Mouse (Mus musculus) G1E (cell line): ENCODE data around the gene Fam19a3. TPM values are rescaled to one million over a fixed set of nuclear protein-coding genes. Genes with fewer than 3 reads are reported as not detected.
A peak's percentile ranks its signal among the peaks of the same experiment; 100 is the strongest.

Source experiments
- ATAC-seq: 2 replicates; pipeline ENCODE4 v1.8.0; 2016; ENCODE audit warnings: mild to moderate bottlenecking; ENCODE audit not compliant: insufficient number of reproducible peaks, poor library complexity, low FRiP score, severe bottlenecking; ENCODE audit errors: extremely low read depth
- DNase-seq: peaks from one replicate; pipeline ENCODE4 v3.0.0; 2012; ENCODE audit warnings: low spot score
- H3K27me3 ChIP-seq: 2 replicates; pipeline ENCODE4 v1.6.1; 2012; ENCODE audit warnings: mild to moderate bottlenecking, low read length, inconsistent platforms; ENCODE audit not compliant: insufficient read depth
- H3K36me3 ChIP-seq: replicated peaks from 2 replicates; pipeline ENCODE3; 2012; ENCODE audit warnings: mild to moderate bottlenecking, inconsistent platforms
- H3K4me1 ChIP-seq: 2 replicates; pipeline ENCODE4 v1.6.1; 2012; ENCODE audit warnings: low read depth, low read length, inconsistent platforms, mixed read lengths; ENCODE audit not compliant: insufficient read depth
- H3K4me3 ChIP-seq: 2 replicates; pipeline ENCODE4 v1.5.1; 2012; ENCODE audit warnings: low read depth, mild to moderate bottlenecking, inconsistent platforms, low read length, moderate library complexity, mixed read lengths
- H3K9me3 ChIP-seq: replicated peaks from 2 replicates; pipeline ENCODE4 v1.6.1; 2012; ENCODE audit warnings: inconsistent platforms
- CTCF ChIP-seq: IDR thresholded peaks from 2 replicates; pipeline ENCODE4 v1.5.1; 2012; ENCODE audit warnings: low read depth, low read length, inconsistent platforms, mixed read lengths
- GATA1 ChIP-seq: IDR thresholded peaks from 2 replicates; pipeline ENCODE4 v1.6.1; 2012; ENCODE audit warnings: borderline replicate concordance, low read length, inconsistent platforms, mixed read lengths
- GATA2 ChIP-seq: IDR thresholded peaks from 2 replicates; pipeline ENCODE4 v1.6.1; 2012; ENCODE audit warnings: low read depth, low read length, inconsistent platforms, borderline replicate concordance
- POLR2AphosphoS5 ChIP-seq: IDR thresholded peaks from 2 replicates; pipeline ENCODE4 v1.6.1; 2012; ENCODE audit warnings: low read depth, low read length, inconsistent platforms; ENCODE audit not compliant: insufficient replicate concordance
- TAL1 ChIP-seq: conservative IDR thresholded peaks from 2 replicates; pipeline ENCODE4 v1.6.1; 2012; ENCODE audit warnings: low read depth, low read length, inconsistent platforms, mixed read lengths
- polyA plus RNA-seq: library from polyadenylated mRNA; stranded (reverse); fragments of >175 nt; gene quantifications from 2 replicates; pipeline ENCODE4 v1.2.3, GENCODE M21; 2012
- total RNA-seq, 2 experiments: library from RNA; stranded (forward) in 1 of 2; stranded (reverse) in 1 of 2; fragments of 200-1000 nt in 1 of 2; fragments of >200 nt in 1 of 2; fragmentation: Nextera tagmentation in 1 of 2; gene quantifications; 2 replicates each; pipeline ENCODE4 v1.2.3; 2014 to 2017

Gene Fam19a3
- total and polyA plus RNA-seq, 3 experiments, result 0.11 TPM; not detected in 2

DNA sequence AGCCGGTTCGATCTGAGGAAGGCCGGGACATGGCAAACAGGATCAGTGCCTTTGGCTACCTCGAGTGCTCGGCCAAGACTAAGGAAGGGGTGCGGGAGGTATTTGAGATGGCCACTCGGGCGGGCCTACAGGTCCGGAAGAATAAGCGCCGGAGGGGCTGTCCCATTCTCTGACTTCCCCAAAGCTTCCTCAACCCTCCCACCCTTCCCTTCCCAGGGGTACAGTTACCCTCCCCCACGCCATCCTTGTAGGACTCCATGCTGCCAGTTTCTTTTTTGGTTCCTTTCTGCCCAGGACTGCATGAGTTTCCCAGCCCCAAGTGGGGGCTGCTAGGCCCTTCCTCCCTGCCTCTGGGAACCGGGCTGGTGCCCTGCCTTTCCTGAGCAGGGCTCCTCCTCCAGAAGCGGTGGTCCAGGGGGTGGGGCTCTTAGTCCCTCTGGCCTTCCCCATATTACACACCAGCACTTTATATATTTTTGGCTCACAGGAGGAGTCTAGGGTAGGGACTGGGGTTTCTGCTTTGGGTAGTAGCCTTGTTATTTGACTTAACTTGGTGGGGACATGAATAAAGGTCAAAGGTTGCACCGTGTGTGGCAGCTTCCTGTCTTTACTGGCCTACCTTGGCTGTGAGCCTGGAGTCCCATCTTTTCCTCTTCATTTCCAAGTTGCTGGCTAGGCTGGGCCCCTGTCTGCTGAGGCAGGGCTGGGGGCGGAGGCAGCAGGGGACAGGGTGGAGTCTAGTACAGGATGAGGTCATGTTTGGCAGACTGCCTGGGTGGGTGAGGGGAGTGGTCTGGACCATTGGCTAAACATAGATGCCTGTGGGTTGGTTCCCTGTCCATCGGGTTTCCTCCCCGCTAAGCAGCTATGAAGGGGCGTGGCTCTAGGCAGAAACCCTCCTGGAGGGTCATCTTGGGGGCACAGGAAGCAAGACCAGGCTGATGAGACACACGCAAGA is 12.5 kb upstream of the Fam19a3 start:
- Histone ChIP-seq H3K4me1 (peaks cover 42% of the 10 kb centered on the region), H3K36me3 (peaks cover 75% of the 10 kb centered on the region), H3K9me3 (no peaks in the 10 kb centered on the region), H3K27me3 (peaks cover 20% of the 10 kb centered on the region), H3K4me3 (no peak overlapping the region; the same call in 1 of the 2 replicates)
- no peak for ATAC-seq
- TF ChIP-seq GATA2 (no peak), CTCF (no peak), GATA1 (no peak), TAL1 (no peak), POLR2AphosphoS5 (no peak)
- peak; percentile 63 for DNase-seq

DNA sequence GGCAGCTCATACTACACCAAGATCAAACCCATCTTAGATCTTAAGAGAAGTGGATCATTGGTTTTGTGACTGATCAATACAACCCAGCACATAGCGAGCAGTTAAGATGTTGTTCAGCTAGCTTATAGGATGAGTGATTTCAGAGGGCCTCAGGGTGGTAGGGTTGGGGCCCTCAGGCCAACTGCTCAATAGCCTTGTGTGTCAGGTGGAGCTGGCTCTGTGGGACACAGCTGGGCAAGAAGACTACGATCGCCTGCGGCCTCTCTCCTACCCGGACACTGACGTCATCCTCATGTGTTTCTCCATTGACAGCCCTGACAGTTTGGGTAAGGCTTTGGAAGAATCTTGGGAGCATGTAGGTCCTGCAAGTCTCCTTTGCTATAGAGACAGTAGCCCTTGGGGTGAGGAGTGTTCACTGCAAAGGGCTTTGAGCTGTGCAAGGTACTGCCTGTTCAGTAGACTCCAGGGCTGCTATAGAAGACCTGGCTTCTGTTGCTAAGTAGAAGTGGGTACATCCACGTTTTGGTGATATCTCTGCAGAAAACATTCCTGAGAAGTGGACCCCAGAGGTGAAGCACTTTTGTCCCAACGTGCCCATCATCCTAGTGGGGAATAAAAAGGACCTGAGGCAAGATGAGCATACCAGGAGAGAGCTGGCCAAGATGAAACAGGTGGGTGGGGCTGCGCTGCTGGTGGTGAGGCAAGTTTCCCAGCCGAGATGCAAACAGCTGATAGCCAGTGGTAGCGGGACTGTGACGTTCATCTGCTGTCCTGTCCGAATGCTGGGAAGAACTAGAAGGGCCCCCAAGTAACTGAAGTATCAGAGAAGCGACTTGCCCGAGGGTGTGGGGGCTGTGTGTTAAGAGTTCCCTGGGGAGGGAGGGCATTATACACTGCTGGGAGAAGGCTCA is 11.0 kb upstream of the Fam19a3 start:
- ATAC-seq (no peak), DNase-seq (peak; percentile 19)
- no peaks in the 10 kb centered on the region for H3K9me3 ChIP-seq
- TF ChIP-seq GATA1 (no peak), GATA2 (no peak), POLR2AphosphoS5 (no peak), CTCF (no peak), TAL1 (no peak)
- H3K36me3 ChIP-seq, result peaks cover 65% of the 10 kb centered on the region
- peaks cover 53% of the 10 kb centered on the region for H3K4me1 ChIP-seq
- no peak overlapping the region for H3K4me3 ChIP-seq
- H3K27me3 ChIP-seq, result peaks cover 32% of the 10 kb centered on the region

DNA sequence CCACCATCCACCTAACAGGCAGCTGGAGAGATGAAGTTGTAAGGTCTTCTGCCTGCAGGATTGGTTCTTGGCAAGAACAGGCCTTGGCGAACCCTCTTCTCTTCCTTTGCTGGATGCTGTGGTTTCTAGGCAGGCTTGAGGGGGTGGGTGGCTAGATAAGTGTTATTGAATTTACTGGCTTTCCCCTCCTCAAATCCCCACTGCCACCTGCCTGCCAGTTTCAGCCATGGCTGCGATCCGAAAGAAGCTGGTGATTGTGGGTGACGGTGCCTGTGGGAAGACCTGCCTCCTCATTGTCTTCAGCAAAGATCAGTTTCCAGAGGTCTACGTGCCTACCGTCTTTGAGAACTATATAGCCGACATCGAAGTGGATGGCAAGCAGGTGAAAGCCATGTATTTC is 10.0 kb upstream of the Fam19a3 start:
- TF ChIP-seq GATA1 (no peak), POLR2AphosphoS5 (no peak), CTCF (no peak), TAL1 (no peak), GATA2 (no peak)
- H3K36me3 ChIP-seq, result peaks cover 56% of the 10 kb centered on the region
- no peak overlapping the region for H3K4me3 ChIP-seq
- peaks cover 37% of the 10 kb centered on the region for H3K27me3 ChIP-seq
- ATAC-seq, result no peak
- DNase-seq, result no peak
- H3K9me3 ChIP-seq, result no peaks in the 10 kb centered on the region
- H3K4me1 ChIP-seq, result peaks cover 54% of the 10 kb centered on the region

DNA sequence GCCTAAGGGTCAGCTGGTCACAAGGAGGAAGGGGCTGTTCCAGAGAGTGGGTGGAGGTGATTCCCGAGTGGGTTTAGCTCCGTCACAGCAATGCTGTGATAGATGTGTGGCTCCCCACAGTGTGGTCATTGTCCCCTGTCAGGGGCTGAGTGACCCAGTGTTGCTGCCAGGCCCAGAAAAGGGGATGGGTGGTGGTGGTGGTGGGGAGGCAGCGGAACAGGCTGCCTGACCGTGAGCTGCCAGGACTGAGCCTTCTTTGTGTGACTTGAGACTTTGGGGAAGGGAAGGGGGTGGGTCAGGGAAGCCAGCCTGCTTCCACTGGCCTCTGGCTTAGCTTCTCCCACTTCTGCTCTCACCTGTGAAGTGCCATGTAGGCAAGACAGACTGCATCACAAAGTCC is 9.4 kb upstream of the Fam19a3 start:
- ATAC-seq (no peak), DNase-seq (no peak)
- TF ChIP-seq GATA1, result no peak
- TF ChIP-seq TAL1, result no peak
- TF ChIP-seq POLR2AphosphoS5, result no peak
- TF ChIP-seq CTCF, result no peak
- TF ChIP-seq GATA2, result no peak
- peaks cover 49% of the 10 kb centered on the region for H3K36me3 ChIP-seq
- no peak overlapping the region for H3K4me3 ChIP-seq
- peaks cover 40% of the 10 kb centered on the region for H3K27me3 ChIP-seq
- peaks cover 54% of the 10 kb centered on the region for H3K4me1 ChIP-seq
- H3K9me3 ChIP-seq, result no peaks in the 10 kb centered on the region

DNA sequence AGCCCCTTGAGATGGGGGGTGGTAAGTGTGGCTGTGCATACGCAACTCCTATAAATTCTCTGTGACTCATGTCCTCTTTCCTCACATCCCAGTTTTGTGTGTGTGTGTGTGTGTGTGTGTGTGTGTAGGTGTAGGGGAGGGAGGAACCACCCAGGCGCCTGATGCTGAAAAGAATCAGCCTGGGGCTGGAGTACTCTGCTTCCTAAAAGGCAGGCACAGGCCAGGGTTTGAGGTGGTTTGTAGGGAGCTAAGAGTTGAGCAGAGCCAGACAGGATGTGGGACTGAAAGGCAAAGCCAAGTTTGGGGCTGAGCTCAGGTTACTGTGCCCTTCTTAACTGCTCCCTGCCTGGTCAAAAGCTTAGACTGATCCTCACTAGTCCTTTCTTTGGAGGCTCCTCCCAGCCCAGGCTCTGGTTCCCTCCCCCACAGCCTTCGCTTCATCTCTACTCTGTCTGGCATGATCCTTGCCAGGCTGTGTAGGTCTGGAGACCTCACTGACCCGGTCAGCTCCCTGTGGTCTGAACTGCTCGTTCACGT is 8.8 kb upstream of the Fam19a3 start:
- peaks cover 46% of the 10 kb centered on the region for H3K27me3 ChIP-seq
- TF ChIP-seq POLR2AphosphoS5, result no peak
- TF ChIP-seq CTCF, result no peak
- no peak for TF ChIP-seq GATA1
- no peak for TF ChIP-seq GATA2
- TF ChIP-seq TAL1, result no peak
- DNase-seq (no peak), ATAC-seq (no peak)
- H3K9me3 ChIP-seq, result no peaks in the 10 kb centered on the region
- H3K4me3 ChIP-seq, result no peak overlapping the region
- H3K36me3 ChIP-seq, result peaks cover 44% of the 10 kb centered on the region
- H3K4me1 ChIP-seq, result peaks cover 52% of the 10 kb centered on the region

DNA sequence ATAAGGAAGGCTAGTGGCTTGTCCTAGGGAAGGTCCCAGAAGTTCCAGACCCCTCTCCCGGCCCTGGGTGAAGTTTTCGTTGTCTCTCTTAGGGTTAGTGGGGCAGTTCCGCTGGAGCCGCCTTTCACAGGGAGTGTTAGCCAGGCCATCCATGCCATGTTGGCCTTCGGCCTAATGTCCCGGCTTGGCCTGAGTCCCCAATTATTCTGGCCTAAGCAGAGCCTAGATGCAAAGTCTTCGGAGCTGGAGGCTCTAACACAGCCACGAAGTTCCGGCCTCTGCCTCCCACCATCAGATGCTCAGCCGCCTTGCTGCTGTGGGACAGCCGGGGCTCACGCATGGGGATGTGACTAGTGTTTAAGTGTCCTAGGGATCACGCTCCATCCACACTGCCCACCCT is 8.2 kb upstream of the Fam19a3 start:
- no peak for TF ChIP-seq TAL1
- TF ChIP-seq POLR2AphosphoS5, result no peak
- TF ChIP-seq GATA2, result no peak
- no peak for TF ChIP-seq CTCF
- no peak for TF ChIP-seq GATA1
- Histone ChIP-seq H3K36me3 (peaks cover 37% of the 10 kb centered on the region), H3K4me3 (no peak overlapping the region), H3K27me3 (peaks cover 52% of the 10 kb centered on the region), H3K4me1 (peaks cover 52% of the 10 kb centered on the region), H3K9me3 (no peaks in the 10 kb centered on the region)
- DNase-seq (no peak), ATAC-seq (no peak)
